Mouse (Mus musculus) neural tube, embryonic 15.5 days (tissue): ENCODE measurements at regions not wholly inside any gene's neighbourhood (a gene's known extent, or its start where the extent isn't known, plus 50 kb on each side); places are given as distances from the start of the nearest gene placed in this dataset.
A peak's percentile ranks its signal among the peaks of the same experiment; 100 is the strongest.

Experiments
- ATAC-seq: fragments of 200-750 bp; cut with Nextera tagmentation; 2 replicates; pipeline ENCODE4 v1.8.0; 2017; ENCODE audit warnings: mild to moderate bottlenecking, moderate TSS enrichment, moderate library complexity; ENCODE audit not compliant: low FRiP score
- H3K27ac ChIP-seq: fragments of 300-500 bp; sonication (generic); replicated peaks from 2 replicates; pipeline ENCODE4 v1.5.1; 2015; ENCODE audit warnings: mild to moderate bottlenecking, inconsistent platforms
- H3K27me3 ChIP-seq: fragments of 300-500 bp; sonication (generic); replicated peaks from 2 replicates; pipeline ENCODE4 v1.6.1; 2015; ENCODE audit warnings: inconsistent platforms
- H3K36me3 ChIP-seq: fragments of 300-500 bp; sonication (generic); 2 replicates; pipeline ENCODE4 v1.6.1; 2015; ENCODE audit warnings: inconsistent platforms
- H3K4me1 ChIP-seq: fragments of 300-500 bp; sonication (generic); 2 replicates; pipeline ENCODE4 v1.6.1; 2015; ENCODE audit warnings: inconsistent platforms
- H3K4me2 ChIP-seq: fragments of 300-500 bp; sonication (generic); 2 replicates; pipeline ENCODE4 v1.6.1; 2015; ENCODE audit warnings: inconsistent platforms, mild to moderate bottlenecking, moderate library complexity
- H3K4me3 ChIP-seq: fragments of 300-500 bp; sonication (generic); replicated peaks from 2 replicates; pipeline ENCODE4 v1.5.1; 2015; ENCODE audit warnings: mild to moderate bottlenecking, inconsistent platforms
- H3K9ac ChIP-seq: fragments of 300-500 bp; sonication (generic); replicated peaks from 2 replicates; pipeline ENCODE4 v1.6.1; 2015; ENCODE audit warnings: mild to moderate bottlenecking, inconsistent platforms
- H3K9me3 ChIP-seq: fragments of 300-500 bp; sonication (generic); replicated peaks from 2 replicates; pipeline ENCODE4 v1.6.1; 2016; ENCODE audit warnings: inconsistent platforms
- WGBS: fragments of 180-500 bp; shearing (Covaris S2); methylation state at CpG from one replicate; pipeline ENCODE4 v1.1.7; 2015; ENCODE audit warnings: mixed read lengths; 5-methylcytosine and 5-hydroxymethylcytosine counted together

DNA sequence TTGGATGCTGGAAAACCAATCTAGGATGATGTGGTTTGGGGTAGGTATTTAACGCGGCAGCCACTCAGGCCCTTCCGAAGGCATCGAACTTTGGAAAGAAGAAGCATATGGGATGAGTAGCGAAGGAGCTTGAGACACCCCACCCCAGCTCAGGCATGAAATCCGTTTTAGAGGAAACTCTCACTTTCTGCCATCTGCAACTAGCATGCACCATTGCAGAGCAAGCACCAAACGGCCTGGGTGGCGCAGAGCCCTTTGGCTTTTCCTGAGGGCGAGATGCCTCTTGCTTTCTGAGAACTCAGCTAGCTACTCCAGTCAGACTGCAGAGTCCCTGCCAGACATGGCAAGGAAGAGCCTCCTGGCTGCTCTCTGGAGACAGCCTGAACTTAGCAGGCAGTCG is 209.9 kb upstream of the Nlrp1b start:
- Histone ChIP-seq H3K4me2 (peak overlapping the region; percentile 52), H3K9ac (no peak overlapping the region), H3K9me3 (no peaks in the 10 kb centered on the region), H3K27me3 (no peaks in the 10 kb centered on the region), H3K36me3 (no peaks in the 10 kb centered on the region), H3K4me3 (0 out of 2 replicates have a peak overlapping the region, but pooled peaks have one; percentile 18), H3K4me1 (peaks cover 25% of the 10 kb centered on the region), H3K27ac (peak overlapping the region; percentile 54)
- 0 out of 2 replicates have a peak, but pooled peaks have one; percentile 10 for ATAC-seq
- 43% methylated on average over 10 of the region's 10 CpGs for WGBS

DNA sequence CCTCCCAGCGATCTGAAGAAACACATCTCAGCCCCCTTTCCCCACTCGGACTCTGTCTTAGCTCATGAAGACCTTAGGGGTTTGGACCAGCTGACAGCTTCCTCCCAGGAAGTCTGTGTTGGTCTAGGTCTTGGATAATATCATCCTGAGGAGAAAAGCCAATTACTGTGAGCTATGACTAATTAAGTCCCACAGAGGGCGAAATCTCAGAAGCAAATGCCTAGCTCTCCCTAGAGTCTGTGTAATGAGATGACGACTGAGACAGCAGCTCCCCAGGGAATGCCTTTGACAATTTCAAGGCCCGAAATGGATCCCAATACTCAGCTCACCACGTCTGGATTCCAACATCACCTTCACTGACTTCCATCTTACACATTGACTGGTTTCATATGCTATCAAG is 213.5 kb upstream of the Nlrp1b start:
- 51% methylated on average over 6 of the region's 6 CpGs for WGBS
- Histone ChIP-seq H3K4me2 (no peak overlapping the region), H3K9me3 (no peaks in the 10 kb centered on the region), H3K36me3 (no peaks in the 10 kb centered on the region), H3K27me3 (no peaks in the 10 kb centered on the region), H3K9ac (no peak overlapping the region), H3K27ac (no peak overlapping the region), H3K4me3 (no peak overlapping the region), H3K4me1 (peaks cover 29% of the 10 kb centered on the region)
- ATAC-seq = no peak

DNA sequence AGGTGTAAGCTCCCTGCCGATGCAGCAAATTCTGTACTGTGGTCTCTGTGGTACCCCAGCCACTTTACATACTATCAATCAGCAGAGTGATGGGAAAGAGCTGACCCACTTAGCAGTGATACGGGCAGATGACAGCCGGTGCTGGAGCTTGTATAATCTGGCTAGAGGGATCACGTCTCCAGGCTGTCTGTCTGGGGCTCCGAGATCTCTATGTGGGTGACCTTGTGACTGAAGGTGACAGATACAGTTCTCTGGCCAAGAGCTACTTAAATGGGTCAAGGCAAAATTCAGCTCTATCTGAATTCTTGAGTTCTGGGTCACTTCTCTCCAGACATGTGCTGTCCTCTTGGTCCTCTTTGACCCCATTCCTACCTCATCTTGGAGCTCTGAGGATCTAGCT is 216.1 kb upstream of the Nlrp1b start:
- Histone ChIP-seq H3K4me2 (no peak overlapping the region), H3K4me1 (peaks cover 16% of the 10 kb centered on the region), H3K27ac (no peak overlapping the region), H3K36me3 (no peaks in the 10 kb centered on the region), H3K4me3 (no peak overlapping the region), H3K9me3 (no peaks in the 10 kb centered on the region), H3K27me3 (no peaks in the 10 kb centered on the region), H3K9ac (no peak overlapping the region)
- ATAC-seq = no peak
- WGBS = 47% methylated on average over 5 of the region's 5 CpGs

DNA sequence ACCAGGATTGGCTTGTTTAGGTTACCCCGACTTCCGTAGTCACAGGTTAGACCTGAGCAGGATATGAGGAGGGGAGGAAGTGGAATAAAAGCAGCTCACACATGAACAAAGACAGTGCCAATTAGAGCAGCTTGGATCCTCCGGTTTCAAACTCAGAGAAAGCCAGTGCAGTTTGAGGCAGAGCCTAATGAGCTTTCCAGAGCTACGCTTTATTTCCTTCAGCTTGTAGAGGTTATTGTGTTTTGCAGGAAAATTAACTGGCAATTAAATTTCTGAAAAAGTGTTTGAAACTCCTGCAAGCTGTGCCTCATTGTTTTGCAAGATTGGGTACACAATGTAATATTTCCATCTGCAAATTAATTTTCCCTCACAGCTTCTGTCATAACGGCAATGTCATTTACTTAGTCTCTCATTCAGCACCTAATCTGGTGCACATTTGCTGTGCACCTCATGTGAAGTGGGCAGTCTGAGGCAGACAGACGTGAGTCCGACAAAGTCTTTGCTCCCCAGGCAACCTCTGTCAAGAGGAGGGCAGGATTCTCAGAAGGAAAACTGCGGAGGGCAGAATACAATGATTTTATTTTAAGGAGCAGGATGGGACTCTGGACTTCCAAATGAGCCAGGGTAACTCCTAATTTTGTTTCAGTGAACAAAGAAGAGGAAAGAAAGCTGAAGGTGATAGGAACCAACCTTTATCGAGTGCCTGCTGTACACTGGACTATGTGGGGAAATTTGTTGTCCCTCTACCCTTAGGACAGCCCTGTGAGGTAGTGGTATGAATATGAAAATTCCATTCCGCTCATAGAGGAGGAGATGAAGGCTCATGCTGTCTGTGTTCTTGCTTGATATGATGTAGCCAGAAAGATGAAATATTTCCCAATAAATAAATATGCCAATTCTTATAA is 217.6 kb upstream of the Nlrp1b start:
- Histone ChIP-seq H3K9ac (no peak overlapping the region), H3K4me1 (peaks cover 16% of the 10 kb centered on the region), H3K27me3 (no peaks in the 10 kb centered on the region), H3K4me3 (no peak overlapping the region), H3K4me2 (no peak overlapping the region), H3K9me3 (no peaks in the 10 kb centered on the region), H3K27ac (peak overlapping the region; percentile 37; the same call in 1 of the 2 replicates), H3K36me3 (no peaks in the 10 kb centered on the region)
- 52% methylated on average over 10 of the region's 10 CpGs for WGBS
- no peak for ATAC-seq

DNA sequence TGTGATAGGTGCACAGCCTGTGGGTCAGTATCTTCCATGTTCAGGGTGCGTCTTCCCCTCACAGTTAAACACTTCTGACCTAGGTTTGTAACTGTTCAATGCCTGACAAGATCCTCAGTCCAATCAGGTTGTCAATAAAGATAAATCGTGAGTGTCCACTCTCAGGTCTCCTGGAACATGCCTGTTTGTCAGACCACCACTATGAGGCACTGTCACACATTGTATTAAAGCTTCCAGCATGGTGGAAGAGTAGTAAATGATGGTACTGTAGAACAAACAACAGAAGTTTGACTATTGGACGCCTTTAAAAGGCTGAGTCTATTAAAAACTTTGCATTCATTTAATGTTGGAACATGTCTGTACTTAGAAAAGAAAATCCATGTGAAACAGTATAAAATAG is 249.6 kb upstream of the Nlrp1b start:
- Histone ChIP-seq H3K9ac (no peak overlapping the region), H3K4me3 (no peak overlapping the region), H3K27ac (no peak overlapping the region), H3K4me1 (no peaks in the 10 kb centered on the region; the same call in 1 of the 2 replicates), H3K27me3 (no peaks in the 10 kb centered on the region), H3K36me3 (no peaks in the 10 kb centered on the region), H3K4me2 (no peak overlapping the region), H3K9me3 (no peaks in the 10 kb centered on the region)
- WGBS = 84% methylated on average over 3 of the region's 3 CpGs
- no peak for ATAC-seq

DNA sequence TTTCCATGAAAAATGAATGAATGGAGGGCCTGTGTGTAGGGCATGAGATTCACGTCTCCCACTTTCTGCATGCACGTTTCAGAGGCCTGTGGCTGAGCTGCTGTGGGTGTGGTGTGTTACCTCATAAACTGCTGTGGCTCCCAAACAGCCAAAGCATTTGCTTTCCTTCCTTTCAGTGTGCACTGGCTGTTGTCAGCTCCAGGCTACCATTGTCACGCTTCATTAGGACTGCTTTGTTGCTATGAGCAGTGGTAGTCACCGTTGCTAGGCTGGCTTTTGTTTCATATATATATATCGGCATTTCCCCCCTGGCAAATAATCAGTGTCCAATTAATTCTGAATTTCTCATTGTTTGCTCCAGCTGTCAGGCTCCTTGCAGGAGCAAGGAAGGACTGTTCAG is 251.9 kb upstream of the Wscd1 start:
- 15% methylated on average over 5 of the region's 5 CpGs for WGBS
- peak; percentile 57; the same call in 1 of the 2 replicates for ATAC-seq
- Histone ChIP-seq H3K4me3 (no peak overlapping the region), H3K4me1 (peaks cover 13% of the 10 kb centered on the region), H3K4me2 (no peak overlapping the region), H3K9me3 (no peaks in the 10 kb centered on the region), H3K9ac (no peak overlapping the region), H3K36me3 (no peaks in the 10 kb centered on the region), H3K27me3 (no peaks in the 10 kb centered on the region), H3K27ac (peak overlapping the region; percentile 45)

DNA sequence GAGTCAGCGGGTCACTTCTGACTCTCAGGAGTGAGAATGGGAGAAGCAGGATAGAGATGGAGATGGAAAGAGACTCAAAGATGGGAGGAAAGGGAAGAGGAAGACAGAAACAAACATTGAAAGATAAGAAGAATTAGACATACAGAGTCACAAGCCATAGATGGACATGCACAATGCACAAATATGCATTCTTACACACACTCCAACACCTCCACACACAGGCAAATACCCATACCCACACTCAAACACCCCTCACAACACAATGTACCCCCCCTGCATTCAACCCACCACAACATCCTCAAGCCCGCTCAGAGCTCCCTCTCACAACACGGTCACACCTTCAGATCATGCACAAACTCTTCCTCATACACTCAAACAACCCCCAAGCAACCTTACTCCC is 251.4 kb upstream of the Wscd1 start:
- peak overlapping the region; percentile 45 for H3K27ac ChIP-seq
- H3K4me1 ChIP-seq = peaks cover 13% of the 10 kb centered on the region
- no peak overlapping the region for H3K4me2 ChIP-seq
- no peak overlapping the region for H3K4me3 ChIP-seq
- no peaks in the 10 kb centered on the region for H3K9me3 ChIP-seq
- no peaks in the 10 kb centered on the region for H3K36me3 ChIP-seq
- H3K27me3 ChIP-seq = no peaks in the 10 kb centered on the region
- WGBS = 58% methylated on average over 3 of the region's 3 CpGs
- H3K9ac ChIP-seq = no peak overlapping the region
- ATAC-seq = no peak

DNA sequence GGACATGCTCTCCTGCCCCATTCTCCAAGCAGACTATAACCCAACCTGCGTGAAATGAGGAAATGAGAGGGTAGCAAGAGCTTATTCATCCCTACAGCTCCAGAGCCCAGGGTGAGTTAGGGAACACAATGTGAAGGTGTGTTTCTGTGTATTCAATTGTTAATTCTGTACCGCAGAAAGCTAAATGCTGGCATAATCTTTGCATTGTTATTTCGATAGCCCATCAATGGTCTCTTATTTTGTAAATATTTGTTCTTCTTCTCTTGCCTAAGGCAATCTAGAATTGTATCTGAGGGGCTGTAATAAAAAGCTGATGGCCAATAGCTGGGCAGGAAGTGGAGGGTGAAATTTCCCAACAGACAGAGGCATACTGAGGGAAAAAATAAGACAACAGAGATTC is 247.6 kb upstream of the Wscd1 start:
- Histone ChIP-seq H3K4me1 (peaks cover 13% of the 10 kb centered on the region), H3K9ac (no peak overlapping the region), H3K36me3 (no peaks in the 10 kb centered on the region), H3K27me3 (no peaks in the 10 kb centered on the region), H3K4me2 (no peak overlapping the region), H3K9me3 (no peaks in the 10 kb centered on the region), H3K27ac (no peak overlapping the region), H3K4me3 (no peak overlapping the region)
- no peak for ATAC-seq
- 85% methylated on average over 3 of the region's 3 CpGs for WGBS

DNA sequence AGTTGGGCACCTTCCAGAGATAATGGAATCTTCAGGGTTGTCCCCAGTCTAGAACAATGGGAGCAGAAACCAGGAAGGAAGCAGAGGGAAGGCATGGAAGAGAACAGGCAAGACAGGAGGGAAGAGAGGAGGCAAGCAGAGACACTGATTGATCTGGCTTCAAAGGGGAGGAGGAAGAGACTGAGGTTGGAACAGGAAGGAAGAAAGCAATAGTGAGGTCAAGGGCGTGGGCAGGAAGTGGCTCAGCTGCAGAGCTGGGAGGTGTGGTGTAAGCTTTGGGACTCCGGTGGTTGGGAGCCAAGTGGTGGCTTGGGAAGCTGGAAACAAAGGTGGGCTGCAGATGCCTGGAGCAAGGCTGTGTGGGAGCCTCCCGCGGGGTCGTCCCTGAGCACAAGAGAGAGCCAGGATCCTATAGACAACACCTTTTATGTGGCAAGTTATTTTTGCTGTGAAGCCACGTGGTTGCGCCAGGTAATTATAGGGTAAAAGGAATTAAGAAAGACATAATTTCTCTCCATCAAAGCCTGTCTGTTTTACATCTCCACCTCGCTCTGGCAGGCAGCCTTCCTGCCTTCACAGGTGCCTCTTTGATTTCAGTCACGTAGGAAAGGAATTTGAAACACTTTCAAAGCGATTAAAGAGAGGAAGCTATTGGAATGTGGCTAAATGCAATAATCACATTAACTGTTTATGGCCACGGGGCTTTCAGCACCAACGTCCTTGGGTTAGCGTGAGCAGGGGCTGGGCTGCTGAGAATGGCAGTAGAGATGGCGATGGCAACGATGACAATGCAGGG is 237.3 kb upstream of the Wscd1 start:
- WGBS = 64% methylated on average over 15 of the region's 15 CpGs
- Histone ChIP-seq H3K9me3 (no peaks in the 10 kb centered on the region), H3K4me2 (no peak overlapping the region), H3K4me1 (peaks cover 4% of the 10 kb centered on the region; the same call in 1 of the 2 replicates), H3K27me3 (no peaks in the 10 kb centered on the region), H3K36me3 (no peaks in the 10 kb centered on the region), H3K4me3 (no peak overlapping the region), H3K9ac (no peak overlapping the region), H3K27ac (no peak overlapping the region)
- ATAC-seq = no peak

DNA sequence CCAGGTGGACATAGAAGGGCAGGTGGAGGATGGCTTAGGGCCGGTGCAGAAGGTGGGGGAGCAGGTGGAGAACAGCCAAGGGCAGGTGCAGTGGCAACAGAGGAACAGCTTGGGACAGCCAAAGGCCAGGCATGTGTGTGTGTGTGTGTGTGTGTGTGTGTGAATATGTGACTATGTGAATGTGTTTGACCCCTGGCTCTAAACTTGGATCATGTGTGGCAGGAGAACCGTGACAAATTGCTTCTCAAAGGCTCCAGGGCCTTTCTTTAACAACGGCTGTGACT is 236.7 kb upstream of the Wscd1 start:
- H3K4me1 ChIP-seq = peaks cover 4% of the 10 kb centered on the region; the same call in 1 of the 2 replicates
- H3K27me3 ChIP-seq = no peaks in the 10 kb centered on the region
- no peak overlapping the region for H3K4me3 ChIP-seq
- H3K4me2 ChIP-seq = no peak overlapping the region
- WGBS = 57% methylated on average over 3 of the region's 3 CpGs
- no peak for ATAC-seq
- H3K9ac ChIP-seq = no peak overlapping the region
- no peaks in the 10 kb centered on the region for H3K9me3 ChIP-seq
- H3K27ac ChIP-seq = no peak overlapping the region
- no peaks in the 10 kb centered on the region for H3K36me3 ChIP-seq

DNA sequence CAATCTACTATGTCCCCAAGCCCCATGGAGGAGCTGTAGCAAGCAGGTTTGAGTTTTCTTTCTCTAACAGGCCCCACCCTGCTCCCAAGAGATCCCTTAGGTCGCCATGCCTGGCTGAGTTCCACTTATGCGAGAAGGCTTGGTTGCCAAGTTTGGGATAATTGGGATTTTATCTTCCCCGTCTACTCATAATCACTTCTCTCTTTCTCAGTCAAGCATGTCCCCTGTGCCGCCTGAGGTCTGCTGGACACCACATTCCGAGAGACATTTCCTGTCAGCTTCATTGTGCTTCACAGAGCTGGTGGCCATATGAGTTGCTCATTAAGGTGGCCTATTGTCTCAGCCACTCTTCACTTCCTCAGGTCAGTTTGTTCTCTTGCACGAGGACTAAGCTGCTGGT is 234.5 kb upstream of the Wscd1 start:
- H3K27ac ChIP-seq = no peak overlapping the region
- 36% methylated on average over 6 of the region's 6 CpGs for whole genome bisulfite sequencing
- no peak for ATAC-seq
- H3K9ac ChIP-seq = no peak overlapping the region
- peaks cover 4% of the 10 kb centered on the region; the same call in 1 of the 2 replicates for H3K4me1 ChIP-seq
- H3K36me3 ChIP-seq = no peaks in the 10 kb centered on the region
- H3K4me3 ChIP-seq = no peak overlapping the region
- no peaks in the 10 kb centered on the region for H3K27me3 ChIP-seq
- no peaks in the 10 kb centered on the region for H3K9me3 ChIP-seq
- H3K4me2 ChIP-seq = no peak overlapping the region

DNA sequence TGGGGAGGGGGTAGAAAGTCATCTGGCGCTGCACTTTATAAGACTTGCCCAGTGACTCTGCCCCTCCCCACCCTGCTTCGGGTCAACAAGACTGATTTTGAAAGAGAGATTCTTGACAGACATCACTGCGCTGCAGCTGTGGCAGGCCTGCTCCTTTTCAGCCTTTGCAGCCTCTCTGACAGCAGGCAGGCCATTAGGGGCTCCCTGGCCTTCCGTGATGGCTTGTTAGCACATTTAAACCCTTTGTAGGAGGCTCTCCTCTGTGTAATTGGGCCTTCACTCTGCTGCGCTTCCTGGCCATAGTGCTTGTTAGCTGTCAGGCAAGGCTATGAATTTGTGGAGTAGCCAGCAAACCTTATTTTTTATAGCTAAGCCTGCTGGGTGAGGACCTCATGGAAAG is 232.3 kb upstream of the Wscd1 start:
- Histone ChIP-seq H3K27me3 (no peaks in the 10 kb centered on the region), H3K9ac (no peak overlapping the region), H3K36me3 (no peaks in the 10 kb centered on the region), H3K4me3 (no peak overlapping the region), H3K4me1 (peaks cover 4% of the 10 kb centered on the region; the same call in 1 of the 2 replicates), H3K9me3 (no peaks in the 10 kb centered on the region), H3K27ac (no peak overlapping the region), H3K4me2 (no peak overlapping the region)
- ATAC-seq = no peak
- 13% methylated on average over 5 of the region's 5 CpGs for WGBS
